Mouse (Mus musculus): ENCODE measurements around the gene Fbxl20.

GRCm38 (mm10) chr11:98082745-98083144, 67.5 kb downstream of the Fbxl20 start:
- TF ChIP-seq GATA1 (IDR thresholded peaks at IDR 0.05; ENCODE audit: low read length) (no peak), TAL1 (IDR thresholded peaks at IDR 0.05; ENCODE audit: low read length) (no peak)

Data from erythroblast, embryonic 14.5 days (primary cell).